Mouse (Mus musculus) ES-CJ7 (cell line): Measurements from ENCODE around the gene Gm49661.

Experiments
- DNase-seq: peaks from one replicate; pipeline ENCODE4 v3.0.0; 2011; ENCODE audit warnings: low read depth, low spot score

The Gm49661 gene

DNA sequence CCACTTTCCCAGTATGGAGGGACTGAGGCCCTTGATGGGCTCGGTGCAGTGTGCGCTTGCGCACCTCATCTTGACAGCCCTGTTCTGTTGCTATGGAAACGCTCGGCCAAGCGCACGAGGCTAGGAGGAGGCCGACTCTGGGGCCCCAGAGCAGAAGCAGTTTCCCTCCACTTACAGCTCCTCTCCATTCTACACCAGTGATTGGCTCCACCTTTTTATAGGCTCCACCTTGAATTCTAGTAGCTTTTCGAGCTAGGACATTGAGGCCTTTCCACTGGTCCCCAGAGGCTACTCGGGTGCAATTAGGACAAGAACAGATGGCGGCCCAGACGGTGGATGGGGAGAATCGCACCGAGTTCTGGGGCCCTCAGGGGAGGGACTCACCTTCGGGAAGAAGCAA lies 34.4 kb downstream of the Gm49661 start:
- peak; percentile 92 for DNase-seq

DNA sequence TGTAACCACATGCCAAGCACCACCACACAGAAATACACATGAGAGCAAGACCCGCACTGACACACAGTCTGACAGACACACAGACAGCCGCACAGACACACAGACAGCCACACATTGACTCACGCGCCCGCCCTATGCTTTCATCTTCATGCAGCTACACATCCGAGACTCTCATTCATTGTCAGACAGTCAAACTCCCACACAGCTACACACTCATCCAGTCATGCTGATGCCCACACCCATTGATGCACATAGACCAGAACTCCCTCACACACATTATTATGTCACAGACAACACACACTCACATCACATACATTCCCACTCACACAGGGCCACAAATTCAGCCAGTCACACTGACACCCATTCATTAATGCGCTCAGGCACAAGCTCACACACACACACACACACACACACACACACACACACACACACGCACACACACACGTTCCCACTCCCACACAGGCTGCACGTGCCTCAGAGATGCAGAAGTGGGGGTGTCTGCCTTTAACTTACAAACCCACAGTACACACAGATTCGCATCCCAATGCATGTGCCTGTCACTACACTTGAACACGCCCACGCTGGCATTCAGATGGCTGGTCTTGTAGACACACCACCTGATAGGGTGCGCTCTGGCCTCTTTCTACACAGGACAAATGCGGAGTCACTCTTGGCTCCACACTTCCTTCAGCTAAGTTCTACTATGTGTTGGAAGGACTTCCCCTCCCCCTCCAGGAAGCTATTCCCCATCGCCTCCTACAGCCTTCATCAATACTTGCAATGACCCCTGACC lies 35.3 kb downstream of the Gm49661 start:
- DNase-seq: no peak

DNA sequence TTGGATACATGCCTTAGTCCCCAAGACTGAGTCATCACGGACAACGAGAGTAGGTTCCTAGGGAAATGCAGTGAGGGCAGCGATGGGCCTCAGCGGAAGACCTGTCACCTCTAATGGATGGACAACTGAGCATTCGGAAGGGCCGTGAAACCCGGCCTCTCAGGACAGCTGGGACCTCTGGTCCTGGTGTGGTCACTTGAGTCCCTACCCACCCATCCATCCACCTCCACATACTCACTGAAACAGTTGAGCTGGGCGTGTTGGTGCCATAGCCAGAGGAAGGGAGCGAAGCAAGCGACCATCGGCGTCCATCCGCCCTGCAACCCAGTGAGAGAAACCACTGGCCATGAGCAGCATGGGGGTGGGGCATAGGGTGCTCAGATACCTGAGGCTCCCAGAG lies 38.7 kb downstream of the Gm49661 start:
- DNase-seq: no peak

DNA sequence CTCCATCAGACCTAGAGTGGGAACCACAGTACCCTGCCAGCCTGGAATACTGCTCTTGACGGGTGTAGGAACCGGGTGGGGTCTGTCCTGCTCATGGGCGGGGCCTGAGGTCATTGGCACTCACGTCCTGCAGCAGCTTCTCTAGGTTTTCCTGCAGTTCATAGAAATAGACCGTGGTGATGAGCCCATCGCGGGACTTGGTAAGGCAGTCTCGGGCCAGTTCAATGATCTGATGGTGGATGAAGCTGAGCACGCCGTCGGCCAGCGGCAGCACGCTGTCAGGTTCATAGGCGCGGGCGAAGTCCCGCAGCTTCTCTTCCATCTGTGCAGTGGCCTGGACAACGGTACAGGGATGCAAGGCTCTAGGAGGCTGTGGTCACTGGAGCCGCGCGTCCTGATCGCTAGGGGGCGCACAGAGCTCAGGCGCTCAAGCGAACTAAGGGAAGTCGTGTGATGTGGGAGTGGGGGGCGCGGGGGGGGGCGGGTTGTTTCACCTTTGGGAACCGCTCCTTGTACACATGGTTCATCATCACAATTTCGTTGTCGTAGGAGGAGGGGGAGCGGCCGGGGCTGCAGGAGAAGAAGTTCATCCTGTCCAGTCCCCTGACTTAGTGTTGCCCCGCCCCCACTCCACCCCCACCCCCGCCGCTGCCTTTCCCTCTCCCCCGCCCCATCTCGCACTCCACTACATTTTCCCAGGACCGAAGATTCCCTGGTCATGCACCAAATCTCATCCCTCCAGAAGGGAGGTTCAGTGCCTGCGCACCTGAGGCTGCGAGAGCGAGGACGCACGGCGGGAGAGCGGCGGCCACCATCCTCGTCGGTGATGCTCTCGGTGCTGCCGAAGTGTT lies 40.6 kb downstream of the Gm49661 start:
- peak; percentile 79 for DNase-seq

DNA sequence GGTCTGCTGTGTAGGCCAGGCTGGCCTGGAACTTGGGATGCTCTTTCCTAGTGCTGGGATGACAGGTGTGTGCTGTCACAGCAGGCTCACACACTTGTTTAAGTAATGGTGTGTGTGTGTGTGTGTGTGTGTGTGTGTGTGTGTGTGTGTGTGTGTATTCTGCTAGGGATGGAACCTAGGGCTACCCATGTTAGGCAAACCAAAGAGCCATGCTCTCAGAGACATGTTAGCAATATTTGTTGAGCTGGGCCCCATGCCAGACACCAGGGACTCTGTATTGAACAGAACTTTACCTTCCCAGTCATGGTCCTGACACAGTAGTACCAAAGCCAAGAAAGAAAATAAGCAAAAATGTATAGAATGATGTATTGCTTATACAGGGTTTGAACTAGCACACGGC lies 41.7 kb downstream of the Gm49661 start:
- DNase-seq: no peak

DNA sequence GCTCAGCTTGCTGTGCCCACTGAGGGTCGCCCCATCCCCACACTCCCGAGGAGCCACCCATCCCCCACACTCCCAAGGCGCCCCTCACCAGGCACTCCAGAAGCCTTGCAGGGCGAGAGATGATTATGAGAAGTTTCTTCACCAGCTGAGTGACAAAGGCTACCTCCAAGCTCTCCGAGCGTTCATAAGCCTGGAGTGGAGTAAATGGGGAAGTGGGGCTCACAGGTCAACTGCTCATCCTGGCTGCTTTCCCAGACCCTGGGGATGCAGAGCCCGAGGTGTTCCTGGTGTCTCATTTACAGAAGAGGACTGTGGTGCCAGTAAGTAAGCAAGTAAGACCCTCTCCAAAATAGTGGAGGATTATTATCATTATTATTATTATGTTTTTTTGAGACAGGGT lies 43.7 kb downstream of the Gm49661 start:
- no peak for DNase-seq

DNA sequence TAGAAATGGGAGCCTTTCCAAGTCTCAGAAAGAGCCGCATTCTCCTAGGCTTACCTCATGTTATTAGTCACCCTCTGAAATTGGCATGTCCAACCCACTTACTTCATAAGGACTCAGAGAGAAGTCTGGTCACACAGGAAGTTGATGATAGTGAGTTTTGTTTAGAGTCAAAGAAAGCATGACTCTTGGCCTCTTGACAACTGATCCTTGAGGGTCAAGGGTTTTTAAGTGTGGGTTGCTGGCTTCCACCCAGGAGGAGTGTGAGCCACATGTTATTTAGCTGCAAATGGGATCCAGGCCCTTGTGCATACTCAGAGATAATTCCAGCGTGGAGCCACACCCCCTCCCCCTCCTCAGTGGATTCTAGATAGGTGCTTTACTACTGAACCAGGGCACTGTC lies 47.6 kb downstream of the Gm49661 start:
- DNase-seq: no peak

DNA sequence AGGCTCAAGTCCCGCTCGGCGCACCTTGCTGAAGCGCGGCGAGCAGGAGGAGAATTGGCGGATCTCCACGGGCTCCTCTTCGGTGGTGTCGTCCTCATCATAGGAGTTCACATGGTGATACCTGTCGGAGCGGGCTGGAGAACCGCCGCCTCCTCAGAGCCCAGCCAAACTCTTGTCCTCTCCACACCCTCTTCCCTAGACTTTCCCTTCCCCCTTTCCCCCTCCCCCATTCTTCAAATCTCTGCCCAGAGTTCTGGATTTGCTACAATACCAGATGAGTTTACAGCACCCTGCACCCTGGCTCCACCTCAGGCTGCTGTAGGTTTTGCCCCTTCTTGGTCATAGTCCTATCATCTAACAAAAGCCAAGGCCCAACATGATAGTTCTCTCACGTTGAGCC lies 50.6 kb downstream of the Gm49661 start:
- peak; percentile 82 for DNase-seq

DNA sequence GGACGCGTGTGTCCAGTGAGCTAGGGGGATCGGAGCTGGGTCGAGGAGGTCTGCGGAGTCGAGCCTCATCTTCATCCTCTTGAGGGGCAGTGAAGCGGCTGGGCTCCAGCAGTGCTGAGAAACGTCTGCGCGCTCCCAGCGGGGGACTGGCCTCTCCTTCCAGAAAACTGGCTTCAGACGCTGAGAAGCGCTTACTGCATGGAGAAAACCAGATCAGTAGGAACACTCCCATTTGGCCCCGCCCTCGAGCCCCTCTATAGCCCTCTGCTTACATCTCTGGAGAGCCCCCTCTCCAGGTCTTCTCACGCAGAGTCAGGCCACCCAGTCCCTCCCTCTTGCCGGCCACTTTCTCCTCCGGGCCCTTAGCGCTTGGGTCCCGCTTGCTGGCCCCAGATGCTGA lies 51.5 kb downstream of the Gm49661 start:
- peak; percentile 73 for DNase-seq
